Mouse (Mus musculus): ENCODE data around the gene Ube2v1.
A peak's percentile ranks its signal among the peaks of the same experiment; 100 is the strongest.

Ube2v1 gene

GRCm38 (mm10) chr2:167631591-167632448 is at the start of gene Ube2v1:
TSS of gene Ube2v1 (minus strand) at chr2:167632095.
- DNase-seq (ENCODE audit: low spot score in 2 of 2), result peak; percentile 94 to 97

DNA sequence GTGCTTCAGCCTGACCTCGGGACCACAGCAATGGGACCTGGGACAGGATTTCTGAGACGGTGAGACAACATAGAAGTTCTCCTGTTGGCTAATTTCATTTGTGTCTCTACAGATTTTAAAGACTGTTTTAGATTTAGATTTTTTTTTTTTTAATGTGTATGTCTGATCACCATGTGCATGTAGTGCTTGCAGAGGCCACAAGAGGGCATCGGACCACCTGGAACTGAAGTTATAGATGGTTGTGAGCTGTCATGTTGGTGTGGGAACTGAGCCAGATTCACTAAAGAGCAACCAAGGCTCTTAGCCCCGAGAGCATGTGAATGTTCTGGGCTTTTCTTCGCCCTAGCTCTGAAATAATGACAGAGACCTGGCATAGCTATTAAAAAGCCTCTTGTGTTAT is 48.8 kb upstream of the Ube2v1 start:
- peak in 1 of 2 experiments; percentile 38 for DNase-seq (ENCODE audit: low spot score in 2 of 2)

DNA sequence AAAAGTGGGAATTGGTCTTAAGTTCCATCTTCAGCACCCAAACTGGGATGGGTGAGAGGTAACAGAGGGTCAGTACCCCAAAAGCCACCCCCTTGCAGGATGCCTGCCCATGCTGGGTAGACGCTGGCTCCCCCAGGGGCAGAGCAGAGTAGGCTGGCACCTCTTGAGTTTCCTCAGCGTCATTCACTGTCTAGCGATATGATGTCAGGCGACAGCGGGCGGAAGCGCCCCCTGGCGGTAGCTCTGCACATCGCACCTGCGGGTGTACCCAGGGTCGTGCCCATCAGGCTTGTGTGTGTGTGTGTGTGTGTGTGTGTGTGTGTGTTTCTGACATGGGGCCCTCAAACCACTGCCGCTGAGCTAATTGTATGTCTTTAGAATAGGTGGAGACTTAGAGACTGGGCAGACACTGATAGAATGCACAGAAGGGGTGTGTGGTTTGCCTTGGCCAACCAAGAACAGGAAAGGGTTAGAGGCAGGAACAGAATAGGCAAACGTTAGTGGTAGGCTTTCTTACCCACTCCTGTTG is 48.1 kb upstream of the Ube2v1 start:
- peak; percentile 65 to 70 for DNase-seq (ENCODE audit: low spot score in 2 of 2)

- no peak for DNase-seq (ENCODE audit: low spot score in 2 of 2)
These were observed 46.7 kb upstream of the Ube2v1 start for GRCm38 (mm10) chr2:167678600-167678999.

DNA sequence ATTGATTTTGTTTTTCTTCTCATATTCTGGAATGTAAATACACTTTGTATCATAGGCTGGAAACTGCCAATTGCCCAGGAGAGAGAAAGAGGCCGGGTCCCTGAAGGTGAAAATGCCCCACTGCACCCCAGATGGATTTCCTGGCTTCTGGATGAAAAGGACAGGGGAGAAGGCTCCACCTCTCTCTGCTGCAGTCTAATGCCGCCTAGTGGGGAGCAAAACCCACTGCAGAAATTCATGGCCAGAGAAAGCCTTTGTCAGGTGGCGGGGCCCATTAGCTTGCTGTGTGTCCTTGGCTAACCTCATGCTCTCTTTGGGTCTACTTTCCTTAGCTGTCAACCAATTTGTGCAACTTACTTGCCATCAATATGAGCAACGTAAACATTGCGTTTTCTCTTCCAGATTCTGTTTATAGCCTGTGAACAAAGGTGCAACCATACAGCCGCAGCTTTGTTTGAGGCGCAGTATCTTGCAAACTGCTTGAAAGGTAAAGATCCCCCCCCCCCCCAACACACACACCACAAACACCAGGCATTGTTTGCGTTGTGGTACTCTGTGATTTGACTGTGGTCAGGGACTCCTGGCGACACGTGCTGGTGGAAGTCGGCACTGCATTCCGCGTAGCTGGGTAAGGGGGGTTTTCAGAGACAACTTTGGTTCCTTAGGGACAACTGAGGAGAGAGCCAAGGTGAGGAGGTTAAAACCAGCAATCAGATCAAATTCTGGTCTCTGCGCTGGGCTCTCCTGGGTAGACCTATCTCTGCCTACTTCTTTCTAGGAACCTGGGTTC is 43.4 kb upstream of the Ube2v1 start:
- DNase-seq (ENCODE audit: low spot score in 2 of 2), result no peak

DNA sequence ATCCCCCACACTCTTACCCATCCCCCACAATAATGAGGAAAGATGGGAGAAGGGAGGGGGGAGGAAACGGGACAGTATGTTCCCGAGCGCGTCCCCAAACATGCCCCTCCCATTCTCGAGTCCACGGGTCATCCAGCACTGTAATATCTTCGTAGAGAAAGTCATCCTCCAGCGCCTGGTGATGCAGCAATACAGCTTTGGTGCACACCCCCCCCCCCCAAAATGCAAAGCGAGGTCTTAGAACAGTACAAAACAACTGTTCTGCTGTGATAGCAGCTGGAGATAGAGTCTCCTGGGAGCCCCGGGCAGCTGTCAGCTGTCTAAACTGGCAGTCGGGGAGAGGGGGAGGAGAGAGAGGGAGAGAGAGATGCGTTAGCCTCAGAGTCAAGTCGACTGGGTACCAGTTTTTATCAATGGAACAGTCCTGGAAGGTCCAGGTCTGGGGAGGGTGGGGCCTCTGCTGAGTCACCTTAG is 40.4 kb upstream of the Ube2v1 start:
- DNase-seq (ENCODE audit: low spot score in 2 of 2), result no peak

DNA sequence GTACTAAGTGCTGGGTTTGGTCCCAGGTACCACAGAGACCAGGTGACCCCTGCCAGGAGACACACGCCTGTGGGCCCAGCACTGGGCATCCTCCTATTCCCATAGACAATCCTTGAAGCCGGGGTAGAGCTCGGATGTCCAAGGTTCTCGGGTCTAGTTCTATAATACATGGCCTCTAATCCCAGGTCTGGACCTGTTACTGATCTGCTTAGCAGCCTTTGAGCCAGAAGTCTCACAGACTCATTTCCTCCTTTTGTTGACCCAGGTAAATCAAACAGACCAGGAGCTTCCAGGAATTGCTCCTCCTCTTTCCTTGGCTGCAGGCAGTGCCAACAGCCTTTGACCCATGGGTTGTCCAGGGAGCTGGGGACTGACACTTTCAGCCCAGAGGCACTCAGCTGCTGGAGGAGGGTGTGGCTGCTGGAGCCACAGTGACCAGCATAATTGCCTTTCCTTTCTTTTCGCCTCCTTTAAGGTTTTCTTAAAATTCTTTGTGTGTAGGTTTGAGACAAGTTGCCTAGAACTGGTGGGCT is 39.3 kb upstream of the Ube2v1 start:
- DNase-seq (ENCODE audit: low spot score in 2 of 2), result no peak

- DNase-seq (ENCODE audit: low spot score in 2 of 2), result no peak
These were observed 37.5 kb upstream of the Ube2v1 start for GRCm38 (mm10) chr2:167669398-167669797.

DNA sequence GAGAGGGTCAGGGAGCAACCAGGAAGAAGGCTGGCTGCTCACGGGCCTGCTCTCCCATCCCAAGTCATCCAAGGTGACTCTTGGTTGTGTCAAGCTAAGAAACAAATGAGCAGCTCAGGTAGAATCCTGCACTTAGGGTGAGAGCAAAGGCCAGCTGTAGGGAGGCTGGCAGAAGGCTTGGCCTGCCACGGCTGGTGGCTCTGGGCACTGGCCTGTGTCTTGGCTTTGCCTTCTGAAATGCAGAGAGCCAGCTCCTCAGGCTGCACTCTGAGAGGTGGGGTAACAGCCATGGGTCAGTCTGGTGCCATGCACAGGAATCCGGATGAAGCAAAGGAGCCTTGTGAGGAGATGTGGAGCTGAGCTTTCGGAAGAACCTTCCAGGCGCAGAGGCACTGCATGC is 36.5 kb upstream of the Ube2v1 start:
- no peak for DNase-seq (ENCODE audit: low spot score in 2 of 2)

GRCm38 (mm10) chr2:167665972-167666713 is 34.2 kb upstream of the Ube2v1 start:
- DNase-seq (ENCODE audit: low spot score in 2 of 2), result no peak

DNA sequence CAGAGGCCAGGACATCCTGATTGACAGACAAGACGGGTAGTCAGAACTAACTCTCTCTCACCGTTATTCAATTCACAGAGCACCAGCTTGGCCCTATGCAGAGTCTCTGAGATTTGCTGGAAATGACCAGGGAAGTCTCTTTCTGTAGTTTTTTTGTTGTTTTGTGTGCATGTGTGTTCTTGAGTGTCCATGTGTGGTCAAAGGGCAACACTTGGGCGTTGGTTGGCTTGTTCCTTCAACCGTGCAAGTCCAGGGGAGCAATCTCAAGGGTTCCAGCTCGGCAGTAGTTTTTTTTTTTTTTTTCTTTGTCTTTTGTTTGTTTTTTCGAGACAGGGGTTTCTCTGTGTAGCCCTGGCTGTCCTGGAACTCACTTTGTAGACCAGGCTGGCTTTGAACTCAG is 30.8 kb upstream of the Ube2v1 start:
- DNase-seq (ENCODE audit: low spot score in 2 of 2), result no peak

DNA sequence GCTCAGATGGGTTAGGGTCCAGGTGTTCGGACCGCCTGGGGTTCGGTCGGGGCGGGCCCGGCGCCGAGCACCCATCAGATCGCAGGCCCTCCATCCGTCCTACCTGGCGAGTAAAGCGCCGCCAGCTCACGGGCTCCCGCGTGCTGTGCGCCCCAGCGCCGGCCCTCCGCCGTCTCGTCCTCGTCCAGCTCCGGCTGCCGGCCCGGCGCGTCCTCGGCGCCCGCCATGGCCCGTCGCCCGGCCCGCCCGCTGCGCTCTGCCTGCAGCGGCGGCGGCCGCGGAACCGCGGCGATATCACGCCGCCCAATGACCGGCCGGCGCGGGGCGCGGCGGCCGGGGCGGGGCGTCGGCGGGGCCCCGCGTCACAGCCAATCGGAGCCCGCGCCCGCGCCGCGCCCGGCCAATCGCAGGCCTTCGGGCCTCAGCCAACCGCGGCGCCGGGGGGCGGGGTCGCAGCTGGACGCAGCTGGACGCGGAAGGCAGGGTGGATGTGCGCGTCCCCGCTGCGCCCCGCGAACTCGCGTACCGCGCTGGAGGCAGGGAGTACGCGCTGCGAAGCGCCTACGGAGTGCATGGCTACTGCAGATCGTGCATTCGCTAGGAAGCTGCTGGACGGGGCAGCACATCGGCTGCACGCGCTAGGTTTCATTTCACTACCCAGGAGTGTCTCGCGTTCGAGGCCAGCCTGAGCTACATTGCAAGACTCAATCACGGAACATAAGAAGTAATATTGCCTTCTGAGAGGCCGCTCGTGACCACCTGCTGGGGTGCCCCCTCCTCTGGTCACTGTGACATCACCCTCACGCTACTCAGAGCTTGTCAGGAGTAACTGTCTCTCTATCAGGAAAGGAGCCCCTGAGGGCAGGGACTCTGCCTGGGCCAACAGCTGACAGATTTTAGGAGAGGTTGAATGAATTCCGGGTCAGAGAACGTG is 29.6 kb upstream of the Ube2v1 start, which contains the start of gene Gm20431:
Gene Gm20431, minus strand, starts transcription at position 227 of the 934 bp plus-strand sequence.
- DNase-seq (ENCODE audit: low spot score in 2 of 2), result peak; percentile 93 to 94

- no peak for DNase-seq (ENCODE audit: low spot score in 2 of 2)
These were observed 28.7 kb upstream of the Ube2v1 start for GRCm38 (mm10) chr2:167660611-167660971.

- DNase-seq (ENCODE audit: low spot score in 2 of 2), result peak in 1 of 2 experiments; percentile 49
These were observed 28.1 kb upstream of the Ube2v1 start for GRCm38 (mm10) chr2:167659847-167660610.

DNA sequence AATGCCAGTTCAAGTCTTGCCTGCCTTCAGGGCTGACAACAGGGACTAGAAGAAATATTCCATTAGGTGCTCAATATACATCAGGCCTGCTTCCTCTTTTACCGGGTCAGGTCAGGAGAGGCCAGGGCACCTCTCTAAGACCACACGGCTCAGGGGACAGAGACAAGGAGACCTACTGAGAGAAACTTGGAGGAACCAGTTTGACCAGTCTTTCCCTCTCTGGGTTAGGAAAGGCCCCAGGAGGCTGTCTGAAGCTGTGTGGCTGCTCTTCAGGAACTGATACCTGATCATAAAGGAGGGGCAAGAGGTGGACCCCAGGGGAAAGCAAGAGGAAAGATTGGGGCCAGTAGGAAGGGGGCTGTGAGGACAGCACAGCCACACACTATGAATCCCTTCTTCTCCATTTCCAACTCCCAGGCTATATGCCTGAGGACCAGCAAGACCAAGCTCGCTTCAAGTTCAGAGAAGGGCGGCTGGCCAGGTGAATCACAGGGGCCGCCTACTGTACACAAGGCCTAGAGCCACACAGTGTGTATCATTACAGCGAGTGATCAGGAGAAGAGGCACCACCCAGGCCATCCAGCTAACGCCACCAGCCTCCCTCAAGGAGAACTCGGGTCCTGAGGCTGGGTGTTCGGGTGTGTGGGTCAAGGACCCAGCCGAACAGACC is 27.4 kb upstream of the Ube2v1 start:
- DNase-seq (ENCODE audit: low spot score in 2 of 2), result no peak

DNA sequence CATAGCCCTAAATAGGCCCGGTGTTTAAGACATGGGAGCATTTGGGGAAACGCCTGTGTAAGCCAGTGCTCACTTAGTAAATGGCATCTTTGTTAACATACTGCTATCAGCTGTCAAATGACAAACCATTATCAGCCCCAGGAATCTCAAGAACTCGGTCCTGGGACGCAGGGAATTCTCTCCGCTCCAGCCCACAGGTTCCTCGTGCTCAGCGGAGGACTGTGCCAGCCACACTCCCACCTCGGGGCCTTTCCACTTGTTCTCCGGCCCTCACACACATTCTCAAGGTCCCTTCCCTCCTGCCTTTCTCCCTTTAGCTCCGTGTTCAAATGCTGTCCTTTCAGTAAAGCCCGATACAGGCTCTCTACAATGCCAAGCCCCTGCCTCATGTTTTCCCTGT is 26.8 kb upstream of the Ube2v1 start:
- DNase-seq (ENCODE audit: low spot score in 2 of 2), result no peak

DNA sequence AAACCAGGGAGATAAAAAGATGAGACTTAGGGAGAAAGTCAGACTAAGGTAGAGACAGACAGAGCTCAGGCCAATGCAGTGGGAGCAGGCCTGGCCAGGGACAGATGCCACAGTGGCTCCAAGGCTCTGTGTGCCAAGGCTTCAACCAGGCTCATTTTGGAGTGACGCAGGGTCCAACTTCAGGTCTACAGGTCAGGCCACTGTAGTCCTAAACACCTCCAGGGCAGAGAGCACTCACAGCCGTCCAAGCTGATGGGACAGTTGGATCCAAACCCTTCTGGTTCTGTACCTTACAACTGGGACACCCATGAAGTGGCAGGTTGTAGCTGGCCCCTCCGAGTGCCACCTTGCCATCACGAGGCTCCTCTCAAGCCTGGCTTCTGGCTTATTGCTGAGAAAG is 26.1 kb upstream of the Ube2v1 start:
- no peak for DNase-seq (ENCODE audit: low spot score in 2 of 2)

GRCm38 (mm10) chr2:167656629-167657478 is 25.0 kb upstream of the Ube2v1 start:
- no peak for DNase-seq (ENCODE audit: low spot score in 2 of 2)
